Mouse (Mus musculus): ENCODE measurements around the gene Lsamp. TPM values are rescaled to one million over a fixed set of nuclear protein-coding genes. Genes with fewer than 3 reads are reported as not detected.

Lsamp gene
- total and polyA plus RNA-seq, 3 experiments, result 0.97 to 2.3 (median 1.1) TPM

- intact Hi-C loops (cut with DNase I), result no loop called here
- 53% methylated on average over 1 of the region's 1 CpGs for WGBS
- Histone ChIP-seq H3K4me1 (ENCODE audit: control insufficient read depth, insufficient read depth, low read length) (no peaks in the 10 kb centered on the region), H3K27ac (no peak overlapping the region), H3K27me3 (ENCODE audit: control insufficient read depth, insufficient read depth, low read length) (no peaks in the 10 kb centered on the region), H3K79me2 (replicated peaks; ENCODE audit: control insufficient read depth, insufficient read depth, low read length) (no peaks in the 10 kb centered on the region), H3K9ac (ENCODE audit: low read depth, low read length) (no peak overlapping the region), H3K4me3 (no peak overlapping the region), H3K36me3 (ENCODE audit: control insufficient read depth, insufficient read depth, low read length) (no peaks in the 10 kb centered on the region)
- TF ChIP-seq EP300 (IDR thresholded peaks at IDR 0.05; ENCODE audit: insufficient read depth, low read depth, low read length), result no peak
- no peak for TF ChIP-seq POLR2A (IDR thresholded peaks at IDR 0.05; ENCODE audit: insufficient read depth, low read depth, low read length)
- TF ChIP-seq CTCF (IDR thresholded peaks at IDR 0.05), result no peak
- DNase-seq, result no peak
Observed at GRCm38 (mm10) chr16:42004166-42004565, 2020.0 kb downstream of the Lsamp start.

DNA sequence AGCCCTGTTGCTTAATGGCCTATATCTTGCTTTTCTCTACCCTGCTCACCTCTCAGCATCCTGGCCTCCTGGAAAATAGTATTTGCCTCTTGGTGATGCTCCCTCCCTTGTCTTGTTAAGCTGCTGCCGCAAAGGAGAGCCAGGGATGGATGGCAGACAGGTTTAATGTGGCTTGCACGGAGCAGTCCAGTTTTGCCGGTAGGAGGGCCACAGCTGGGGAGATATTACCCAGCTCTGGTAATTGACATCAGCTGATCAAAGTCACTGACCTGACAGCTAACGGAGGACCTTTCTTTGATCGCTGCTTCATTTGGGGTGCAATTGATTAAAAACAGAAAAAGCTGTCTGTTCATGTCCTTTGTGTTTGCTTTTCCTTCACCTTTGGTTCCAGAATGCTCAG, 2030.8 kb downstream of the Lsamp start:
- TF ChIP-seq EP300 (IDR thresholded peaks at IDR 0.05; ENCODE audit: insufficient read depth, low read depth, low read length) (no peak), POLR2A (IDR thresholded peaks at IDR 0.05; ENCODE audit: insufficient read depth, low read depth, low read length) (no peak), CTCF (IDR thresholded peaks at IDR 0.05) (no peak)
- Histone ChIP-seq H3K36me3 (ENCODE audit: control insufficient read depth, insufficient read depth, low read length) (no peaks in the 10 kb centered on the region), H3K4me3 (no peak overlapping the region), H3K9ac (ENCODE audit: low read depth, low read length) (no peak overlapping the region), H3K27me3 (ENCODE audit: control insufficient read depth, insufficient read depth, low read length) (no peaks in the 10 kb centered on the region), H3K79me2 (replicated peaks; ENCODE audit: control insufficient read depth, insufficient read depth, low read length) (no peaks in the 10 kb centered on the region), H3K4me1 (ENCODE audit: control insufficient read depth, insufficient read depth, low read length) (no peaks in the 10 kb centered on the region), H3K27ac (no peak overlapping the region)
- 75% methylated on average over 5 of the region's 5 CpGs for WGBS
- intact Hi-C loops (cut with DNase I), result no loop called here
- DNase-seq, result no peak

DNA sequence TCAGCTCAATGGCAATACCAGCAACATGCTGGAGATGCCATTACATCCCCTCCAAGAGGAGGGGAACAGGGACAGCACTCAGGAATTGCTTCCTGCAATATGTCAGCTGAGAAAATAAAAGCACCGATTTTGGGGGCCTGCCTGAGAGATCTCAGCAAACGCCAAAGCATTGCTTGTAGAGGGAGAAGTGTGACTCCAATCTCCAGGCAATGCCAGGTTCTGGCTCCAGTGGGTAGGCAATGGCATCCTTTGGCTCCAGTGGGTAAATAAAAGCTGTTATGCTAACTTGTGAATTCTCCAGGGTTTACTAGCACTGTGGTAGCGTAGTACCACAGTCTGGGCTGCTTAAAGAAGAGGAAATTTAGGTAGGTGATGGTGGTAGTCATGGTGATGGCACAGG, 2031.3 kb downstream of the Lsamp start:
- TF ChIP-seq EP300 (IDR thresholded peaks at IDR 0.05; ENCODE audit: insufficient read depth, low read depth, low read length) (no peak), POLR2A (IDR thresholded peaks at IDR 0.05; ENCODE audit: insufficient read depth, low read depth, low read length) (no peak), CTCF (IDR thresholded peaks at IDR 0.05) (no peak)
- no peaks in the 10 kb centered on the region for H3K36me3 ChIP-seq (ENCODE audit: control insufficient read depth, insufficient read depth, low read length)
- no peak overlapping the region for H3K4me3 ChIP-seq
- 44% methylated on average over 3 of the region's 3 CpGs for WGBS
- no peaks in the 10 kb centered on the region for H3K4me1 ChIP-seq (ENCODE audit: control insufficient read depth, insufficient read depth, low read length)
- no peak overlapping the region for H3K27ac ChIP-seq
- no peaks in the 10 kb centered on the region for H3K27me3 ChIP-seq (ENCODE audit: control insufficient read depth, insufficient read depth, low read length)
- intact Hi-C loops (cut with DNase I), result no loop called here
- no peak for DNase-seq
- no peaks in the 10 kb centered on the region for H3K79me2 ChIP-seq (replicated peaks; ENCODE audit: control insufficient read depth, insufficient read depth, low read length)
- no peak overlapping the region for H3K9ac ChIP-seq (ENCODE audit: low read depth, low read length)

DNA sequence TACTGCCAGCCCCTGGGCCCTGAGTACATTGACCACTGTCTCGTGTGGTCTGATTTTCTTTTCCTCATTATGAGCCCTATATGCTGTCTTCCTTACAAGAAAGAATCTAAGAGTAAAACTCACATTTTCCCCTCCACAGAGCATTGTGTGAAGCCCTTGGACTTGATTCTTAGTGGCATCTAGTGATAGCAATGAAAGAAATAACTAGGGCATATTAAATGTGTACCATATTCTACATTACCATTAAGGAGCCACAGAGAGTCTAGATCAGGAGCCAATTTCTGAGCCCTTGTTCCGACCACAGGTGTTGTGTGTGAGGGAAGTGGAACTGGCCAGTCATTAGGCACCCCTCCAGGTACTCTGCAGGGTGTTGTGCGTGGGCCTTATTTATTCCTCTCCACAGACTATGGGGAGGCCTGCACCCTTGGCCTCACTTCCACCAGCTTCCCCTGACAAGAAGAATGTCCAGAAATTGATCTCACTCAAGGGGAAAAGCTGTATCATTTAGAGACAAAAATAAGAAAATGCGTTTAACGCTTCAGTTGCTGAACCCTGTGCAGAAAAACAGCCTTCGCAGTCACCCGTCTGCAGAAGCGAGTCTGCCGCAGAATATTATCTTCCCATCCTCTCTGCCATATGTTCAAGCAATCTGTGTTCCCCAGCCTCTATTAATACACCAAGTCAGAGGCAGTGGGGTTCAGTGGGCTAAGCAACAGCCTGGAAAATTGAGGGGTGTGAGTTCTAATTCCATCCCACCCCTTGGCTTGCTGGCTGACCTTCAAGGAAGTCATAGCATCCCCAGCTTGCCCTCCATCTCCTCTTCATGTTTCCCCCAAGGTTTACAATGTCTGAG, 2032.9 kb downstream of the Lsamp start:
- no peaks in the 10 kb centered on the region for H3K36me3 ChIP-seq (ENCODE audit: control insufficient read depth, insufficient read depth, low read length)
- no peak overlapping the region for H3K27ac ChIP-seq
- WGBS, result 85% methylated on average over 9 of the region's 9 CpGs
- intact Hi-C loops (cut with DNase I), result no loop called here
- TF ChIP-seq POLR2A (IDR thresholded peaks at IDR 0.05; ENCODE audit: insufficient read depth, low read depth, low read length), result no peak
- no peak for TF ChIP-seq EP300 (IDR thresholded peaks at IDR 0.05; ENCODE audit: insufficient read depth, low read depth, low read length)
- TF ChIP-seq CTCF (IDR thresholded peaks at IDR 0.05), result no peak
- no peak overlapping the region for H3K4me3 ChIP-seq
- DNase-seq, result no peak
- no peaks in the 10 kb centered on the region for H3K4me1 ChIP-seq (ENCODE audit: control insufficient read depth, insufficient read depth, low read length)
- no peaks in the 10 kb centered on the region for H3K27me3 ChIP-seq (ENCODE audit: control insufficient read depth, insufficient read depth, low read length)
- no peaks in the 10 kb centered on the region for H3K79me2 ChIP-seq (replicated peaks; ENCODE audit: control insufficient read depth, insufficient read depth, low read length)
- H3K9ac ChIP-seq (ENCODE audit: low read depth, low read length), result no peak overlapping the region

GRCm38 (mm10) chr16:42022566-42022965, 2038.4 kb downstream of the Lsamp start:
- Histone ChIP-seq H3K36me3 (ENCODE audit: control insufficient read depth, insufficient read depth, low read length) (no peaks in the 10 kb centered on the region), H3K4me3 (no peak overlapping the region), H3K27ac (no peak overlapping the region), H3K4me1 (ENCODE audit: control insufficient read depth, insufficient read depth, low read length) (no peaks in the 10 kb centered on the region), H3K27me3 (ENCODE audit: control insufficient read depth, insufficient read depth, low read length) (no peaks in the 10 kb centered on the region), H3K9ac (ENCODE audit: low read depth, low read length) (no peak overlapping the region), H3K79me2 (replicated peaks; ENCODE audit: control insufficient read depth, insufficient read depth, low read length) (no peaks in the 10 kb centered on the region)
- DNase-seq, result no peak
- TF ChIP-seq EP300 (IDR thresholded peaks at IDR 0.05; ENCODE audit: insufficient read depth, low read depth, low read length) (no peak), POLR2A (IDR thresholded peaks at IDR 0.05; ENCODE audit: insufficient read depth, low read depth, low read length) (no peak), CTCF (IDR thresholded peaks at IDR 0.05) (no peak)
- intact Hi-C loops (cut with DNase I), result no loop called here
- 50% methylated on average over 1 of the region's 1 CpGs for WGBS

- Histone ChIP-seq H3K9ac (ENCODE audit: low read depth, low read length) (no peak overlapping the region), H3K4me1 (ENCODE audit: control insufficient read depth, insufficient read depth, low read length) (no peaks in the 10 kb centered on the region), H3K27ac (no peak overlapping the region), H3K79me2 (replicated peaks; ENCODE audit: control insufficient read depth, insufficient read depth, low read length) (no peaks in the 10 kb centered on the region), H3K36me3 (ENCODE audit: control insufficient read depth, insufficient read depth, low read length) (no peaks in the 10 kb centered on the region), H3K4me3 (no peak overlapping the region), H3K27me3 (ENCODE audit: control insufficient read depth, insufficient read depth, low read length) (no peaks in the 10 kb centered on the region)
- 49% methylated on average over 2 of the region's 2 CpGs for WGBS
- TF ChIP-seq CTCF (IDR thresholded peaks at IDR 0.05) (no peak), EP300 (IDR thresholded peaks at IDR 0.05; ENCODE audit: insufficient read depth, low read depth, low read length) (no peak), POLR2A (IDR thresholded peaks at IDR 0.05; ENCODE audit: insufficient read depth, low read depth, low read length) (no peak)
- no peak for DNase-seq
- intact Hi-C loops (cut with DNase I), result no loop called here
Observed at GRCm38 (mm10) chr16:42032030-42032429, 2047.9 kb downstream of the Lsamp start.
